Mouse (Mus musculus) retina, embryonic 14.5 days (tissue): ENCODE measurements around the gene Slc38a10.
A peak's percentile ranks its signal among the peaks of the same experiment; 100 is the strongest.

Experiments
- DNase-seq: peaks from one replicate; pipeline ENCODE4 v3.0.0-alpha.2; 2015; ENCODE audit warnings: low spot score

Gene Slc38a10

DNA sequence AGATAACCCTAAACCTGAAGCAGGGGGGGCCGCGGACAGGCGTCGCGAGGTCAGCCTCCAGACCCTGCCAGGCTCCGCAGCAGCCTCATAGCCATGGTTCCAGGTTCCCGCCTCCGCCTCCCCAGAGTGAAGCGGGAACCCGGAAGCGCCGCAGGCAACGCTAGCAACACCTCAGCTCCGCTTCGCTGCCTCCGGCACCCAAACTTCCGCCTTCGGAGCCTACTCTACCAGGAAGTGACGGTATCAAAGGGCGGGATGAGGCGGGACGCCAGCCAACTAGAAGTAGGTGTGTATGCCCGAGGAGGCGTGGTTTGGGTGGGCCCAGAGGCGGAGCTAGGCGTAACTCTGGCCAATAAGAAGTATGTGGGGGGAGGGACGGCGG lies at the start of gene Slc38a10:
Slc38a10 (minus strand) TSS at position 234 of the 382 bp plus-strand sequence.
- peak; percentile 100 for DNase-seq

DNA sequence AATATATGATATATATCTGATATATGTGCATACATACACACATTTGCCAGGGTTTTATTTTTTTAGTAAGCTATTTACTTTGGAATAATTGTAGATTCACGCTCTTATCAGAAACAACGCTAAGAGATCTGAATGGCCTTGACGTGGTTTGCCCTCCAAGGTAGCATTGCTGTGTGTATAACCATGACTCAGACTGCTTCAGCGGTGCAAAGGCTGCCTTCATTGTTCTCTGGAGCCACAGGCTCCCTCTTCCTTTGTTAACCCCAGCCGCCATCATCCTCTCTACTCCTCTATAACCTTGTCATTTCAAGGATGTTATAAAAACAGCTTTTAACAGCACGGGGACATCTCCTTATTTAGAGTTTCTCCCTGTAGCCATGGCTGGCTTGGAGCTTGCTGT lies 49.5 kb upstream of the Slc38a10 start:
- no peak for DNase-seq

DNA sequence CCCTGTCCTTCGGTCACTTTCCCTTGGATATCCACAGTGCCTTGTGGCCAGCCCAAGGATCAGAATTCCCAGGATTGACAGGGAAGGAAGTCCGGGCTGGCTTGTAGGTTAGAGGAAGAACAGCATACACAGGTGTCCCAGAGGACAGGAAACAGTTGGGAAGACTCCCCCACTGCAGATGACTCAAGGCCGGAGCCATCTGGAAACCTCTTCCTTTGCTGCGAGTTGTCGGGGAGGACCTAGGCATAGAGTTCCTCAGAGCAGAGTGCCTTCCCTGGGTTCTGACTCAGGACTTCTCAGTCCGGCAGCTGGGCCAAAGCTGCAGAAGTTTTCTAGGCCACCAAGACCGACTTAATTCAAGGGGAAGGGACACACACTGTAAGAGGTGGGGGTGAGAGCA lies 48.6 kb upstream of the Slc38a10 start:
- DNase-seq, result no peak

DNA sequence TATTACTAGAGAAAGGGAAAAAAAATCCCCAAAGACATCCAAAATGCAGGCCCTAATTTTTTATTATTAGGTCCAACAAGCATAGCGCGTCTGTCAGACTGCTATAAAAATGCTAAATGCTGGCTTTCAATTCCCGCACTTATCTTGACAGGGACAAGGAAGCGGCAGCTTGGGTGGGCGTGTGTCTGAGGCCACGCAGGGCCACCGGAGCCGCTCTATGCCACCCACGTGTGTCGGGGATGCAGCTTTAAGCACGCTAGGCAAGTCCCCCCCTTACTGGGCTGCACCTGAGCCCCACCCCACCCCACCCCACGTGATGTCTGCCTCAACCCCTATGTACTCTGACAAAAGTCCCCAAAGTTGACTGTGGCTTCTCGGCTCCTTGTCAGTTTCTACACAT lies 47.7 kb upstream of the Slc38a10 start:
- DNase-seq, result no peak

DNA sequence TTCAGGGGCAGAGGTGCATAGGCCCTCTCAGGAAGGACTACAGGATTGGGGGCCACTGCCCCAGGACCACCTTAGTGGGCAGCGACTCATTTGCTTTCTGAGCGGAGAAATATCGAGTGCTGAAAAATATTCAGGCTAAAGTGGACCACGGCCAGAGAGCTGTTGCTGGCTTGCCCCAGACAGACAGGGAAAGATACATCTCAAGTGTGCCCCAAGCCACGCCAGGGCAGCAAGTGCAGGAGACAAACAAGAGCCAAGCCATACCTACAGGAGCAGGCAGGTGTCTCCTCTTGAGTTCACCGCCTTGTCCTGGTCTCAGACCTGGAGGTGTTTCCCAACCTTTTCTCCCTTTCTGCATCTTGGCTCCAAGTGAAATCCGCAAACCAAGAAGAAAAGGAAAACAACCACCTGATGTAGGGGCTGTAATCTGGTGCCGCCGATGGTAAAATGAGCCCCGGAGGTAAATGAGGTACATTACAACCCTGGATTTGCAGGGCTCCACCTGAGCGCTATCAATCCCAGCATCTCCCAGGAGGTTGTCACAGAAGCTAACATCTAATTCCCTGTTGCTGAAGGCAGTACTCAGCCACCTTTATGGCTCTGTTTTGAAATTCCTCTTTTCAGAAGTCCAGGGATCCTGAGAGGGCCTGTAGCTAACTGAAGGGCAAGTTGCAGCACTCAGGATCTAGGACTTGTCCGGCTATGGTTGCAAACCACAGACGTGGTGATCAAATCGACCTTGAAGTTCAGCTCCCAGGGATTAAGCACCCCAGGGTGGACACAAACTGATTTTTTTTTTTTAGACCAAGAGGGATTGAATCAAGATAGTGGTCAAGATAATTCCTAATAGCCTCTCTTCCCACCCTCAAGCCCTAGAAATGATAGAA lies 39.6 kb upstream of the Slc38a10 start:
- no peak for DNase-seq

DNA sequence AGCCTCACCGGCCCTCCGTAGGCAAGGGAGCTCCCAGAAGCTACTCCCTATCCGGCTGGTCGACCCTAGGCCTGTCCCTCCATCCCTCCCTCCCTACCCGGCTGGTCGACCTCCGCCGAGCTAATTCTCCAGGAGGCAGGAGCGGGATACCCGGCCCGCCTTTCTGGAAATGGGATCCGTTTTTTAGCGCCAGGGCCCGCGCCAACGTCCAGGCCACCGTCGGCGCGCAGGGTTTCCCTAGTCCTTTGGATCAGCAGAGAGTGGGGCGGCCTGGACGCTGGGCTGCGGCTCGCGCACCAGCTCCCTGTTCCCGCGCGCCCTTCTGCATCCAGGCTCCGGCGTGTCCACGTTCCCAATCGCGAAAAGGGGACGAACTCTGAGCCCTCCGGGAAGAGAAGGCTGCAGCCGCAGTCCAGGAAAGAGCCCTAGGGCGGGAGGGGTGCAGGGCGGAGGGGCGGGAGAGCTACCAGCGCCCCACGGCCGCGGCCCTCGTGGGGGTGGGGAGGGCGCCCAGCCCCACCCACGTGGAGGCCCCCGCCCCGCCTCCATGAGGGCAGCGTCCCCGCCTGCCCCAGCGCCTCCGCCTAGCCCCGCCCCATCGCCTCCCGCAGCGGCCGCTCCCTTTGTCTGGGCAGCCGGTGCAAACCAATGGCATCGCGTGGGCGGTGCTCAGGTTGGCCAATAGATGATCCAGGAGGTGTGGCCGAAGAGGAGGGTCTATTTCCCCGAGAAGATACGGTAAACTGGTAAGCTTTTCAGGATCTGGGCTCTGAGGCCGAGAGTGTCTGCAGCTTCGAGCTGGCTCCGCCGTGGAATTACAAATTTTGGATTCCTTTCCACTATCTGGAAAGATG lies 38.5 kb upstream of the Slc38a10 start:
- peak; percentile 99 for DNase-seq

DNA sequence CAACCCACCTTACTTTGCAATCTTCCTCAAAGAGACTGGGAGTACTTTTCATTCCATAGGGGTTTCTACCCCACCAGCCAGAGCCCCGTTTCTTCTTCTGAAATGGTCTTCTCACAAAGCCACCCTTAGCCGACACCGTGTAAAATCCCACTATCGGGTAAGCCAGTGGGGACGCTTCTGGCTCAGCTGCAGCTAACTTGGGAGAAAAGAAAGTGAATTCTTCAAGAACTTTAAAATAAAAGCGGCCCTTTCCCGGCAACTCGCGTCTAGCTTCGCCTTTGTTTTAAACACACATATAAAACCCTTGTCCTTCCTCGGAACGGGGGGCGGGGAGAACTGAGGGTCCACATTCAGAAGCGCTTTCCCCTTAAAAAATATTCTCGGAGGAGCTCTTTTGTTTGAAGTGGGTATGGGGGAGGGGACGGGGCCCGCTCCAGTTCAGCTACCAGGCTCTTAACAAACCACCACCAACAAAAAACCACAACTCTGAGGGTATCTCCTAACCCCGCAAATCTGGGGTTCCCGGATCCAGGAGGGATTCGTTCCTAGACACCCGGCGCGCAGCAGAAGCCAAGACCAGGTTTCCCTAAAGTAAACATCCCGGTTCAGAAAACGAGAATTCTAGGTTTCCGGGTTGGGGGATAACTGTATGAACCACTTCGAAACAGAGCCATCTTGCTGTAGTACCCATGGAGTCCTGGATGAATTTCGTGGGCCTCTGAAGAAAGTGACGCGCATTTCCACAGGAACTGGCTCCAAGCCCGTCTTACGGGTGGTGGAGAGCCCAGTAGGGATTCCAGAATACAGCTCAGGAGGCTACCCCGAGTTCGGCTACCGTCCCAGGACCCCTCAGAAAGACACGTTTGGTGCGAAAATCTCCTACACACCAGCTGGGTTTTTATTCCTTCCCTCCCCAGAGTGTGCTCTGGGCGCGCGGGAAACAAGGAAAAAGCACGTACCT lies 37.6 kb upstream of the Slc38a10 start:
- peak; percentile 61 for DNase-seq

DNA sequence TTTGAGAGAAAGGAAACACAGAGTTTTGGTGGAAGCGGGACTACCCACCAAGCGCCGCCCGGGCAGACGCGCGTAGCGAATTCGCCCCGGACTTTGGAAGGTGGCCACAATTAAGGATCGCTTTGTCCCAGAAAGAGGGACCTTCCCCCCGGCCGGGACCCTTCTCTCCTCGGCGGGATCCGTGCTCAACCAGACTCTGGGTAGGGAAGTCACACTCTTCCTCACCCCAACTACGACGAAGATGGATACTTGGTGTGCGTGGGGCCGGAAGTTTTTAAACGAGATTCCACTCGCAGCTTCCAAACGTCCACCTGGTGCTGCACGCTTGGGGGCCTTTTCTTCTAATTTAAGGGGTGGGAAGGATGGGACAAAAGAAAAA lies 36.9 kb upstream of the Slc38a10 start:
- peak; percentile 49 for DNase-seq

DNA sequence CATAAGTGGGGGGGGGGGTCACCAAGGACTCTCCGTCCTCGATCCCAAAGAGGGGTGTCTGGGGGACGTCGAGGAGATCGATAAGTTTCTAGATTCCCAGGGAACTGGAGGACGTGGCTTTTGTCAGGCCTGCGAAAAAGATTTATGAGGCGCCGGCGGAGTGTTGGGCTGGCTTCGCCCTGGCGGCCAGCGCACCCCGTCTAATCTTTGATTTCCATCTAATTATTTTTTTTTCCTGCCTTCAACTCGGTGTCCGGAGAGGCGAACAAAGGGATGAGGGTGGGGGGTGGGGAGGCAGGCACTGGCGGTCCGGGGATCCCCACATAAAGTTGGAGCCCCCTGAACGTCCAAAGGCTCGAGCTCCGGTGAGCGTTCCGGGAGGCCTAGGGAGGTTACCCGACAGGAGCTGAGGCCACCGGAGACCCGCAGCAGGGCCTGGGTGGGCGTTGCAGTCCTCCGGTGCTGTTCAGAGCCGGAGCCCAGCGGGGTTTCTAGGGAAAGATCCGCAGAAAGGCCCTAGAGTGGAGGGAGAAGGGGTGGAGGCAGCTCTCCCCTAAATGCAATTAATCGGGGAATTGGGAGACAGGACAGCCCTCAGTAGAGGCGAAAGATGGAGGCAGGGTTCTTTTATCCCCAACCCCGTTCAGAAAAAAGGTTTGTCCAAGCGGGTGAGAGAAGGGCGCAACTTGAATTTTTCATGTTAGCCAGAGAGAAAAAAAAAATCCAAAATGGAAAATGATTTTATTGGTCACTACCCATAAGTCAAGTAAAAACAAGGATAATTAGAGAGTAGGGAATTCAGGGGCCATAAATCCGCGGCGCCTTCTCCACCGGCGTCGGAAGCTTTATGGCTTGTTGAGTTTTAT lies 36.3 kb upstream of the Slc38a10 start:
- peak; percentile 58 for DNase-seq

DNA sequence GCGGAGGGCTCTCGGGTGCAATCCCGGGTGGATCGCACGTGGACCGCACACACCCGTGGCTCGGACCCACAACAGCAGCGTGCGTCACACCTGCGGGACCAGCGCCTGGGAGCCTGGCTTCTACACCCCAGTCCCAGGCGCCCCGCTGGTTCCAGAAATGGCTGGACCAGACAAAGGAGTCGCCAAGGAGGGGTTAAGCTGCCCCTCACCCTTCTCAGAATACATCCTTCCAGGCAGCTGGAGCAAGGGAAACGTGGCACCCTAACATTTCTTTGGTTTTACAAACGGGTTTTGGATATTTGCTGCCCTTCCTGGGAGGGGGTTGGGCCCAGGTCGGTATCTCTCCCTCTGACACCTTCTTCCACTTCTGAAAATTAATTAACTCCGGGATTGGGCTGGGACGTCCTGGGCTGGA lies 35.7 kb upstream of the Slc38a10 start:
- peak; percentile 64 for DNase-seq

DNA sequence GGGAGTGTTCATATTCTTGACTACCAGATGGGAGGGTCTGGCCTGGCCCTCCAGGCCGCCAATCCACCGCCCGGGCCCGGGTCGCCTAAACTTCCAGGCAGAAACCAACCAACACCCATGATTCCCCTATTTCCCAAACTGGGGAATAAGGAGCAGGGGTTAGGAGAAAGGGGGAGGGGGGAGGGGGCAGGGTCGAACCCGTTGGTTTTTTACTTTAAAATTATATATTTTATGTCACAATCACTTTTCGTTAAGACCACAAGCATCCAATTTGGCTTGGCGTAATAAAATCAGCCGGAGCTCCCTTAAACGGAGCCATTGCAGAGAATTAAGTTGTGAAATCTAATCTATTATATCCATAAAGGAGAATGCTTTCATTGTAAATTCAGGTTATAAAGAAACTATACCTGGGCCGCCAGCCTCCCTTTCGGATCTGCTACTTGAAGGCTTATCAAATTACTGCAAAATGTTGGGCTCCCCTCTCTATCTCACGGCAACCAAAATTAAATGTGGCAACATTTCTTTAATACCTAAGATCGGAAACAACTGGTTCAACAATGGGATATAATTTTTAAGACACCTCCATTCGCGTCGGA lies 35.1 kb upstream of the Slc38a10 start:
- DNase-seq, result peak; percentile 50

DNA sequence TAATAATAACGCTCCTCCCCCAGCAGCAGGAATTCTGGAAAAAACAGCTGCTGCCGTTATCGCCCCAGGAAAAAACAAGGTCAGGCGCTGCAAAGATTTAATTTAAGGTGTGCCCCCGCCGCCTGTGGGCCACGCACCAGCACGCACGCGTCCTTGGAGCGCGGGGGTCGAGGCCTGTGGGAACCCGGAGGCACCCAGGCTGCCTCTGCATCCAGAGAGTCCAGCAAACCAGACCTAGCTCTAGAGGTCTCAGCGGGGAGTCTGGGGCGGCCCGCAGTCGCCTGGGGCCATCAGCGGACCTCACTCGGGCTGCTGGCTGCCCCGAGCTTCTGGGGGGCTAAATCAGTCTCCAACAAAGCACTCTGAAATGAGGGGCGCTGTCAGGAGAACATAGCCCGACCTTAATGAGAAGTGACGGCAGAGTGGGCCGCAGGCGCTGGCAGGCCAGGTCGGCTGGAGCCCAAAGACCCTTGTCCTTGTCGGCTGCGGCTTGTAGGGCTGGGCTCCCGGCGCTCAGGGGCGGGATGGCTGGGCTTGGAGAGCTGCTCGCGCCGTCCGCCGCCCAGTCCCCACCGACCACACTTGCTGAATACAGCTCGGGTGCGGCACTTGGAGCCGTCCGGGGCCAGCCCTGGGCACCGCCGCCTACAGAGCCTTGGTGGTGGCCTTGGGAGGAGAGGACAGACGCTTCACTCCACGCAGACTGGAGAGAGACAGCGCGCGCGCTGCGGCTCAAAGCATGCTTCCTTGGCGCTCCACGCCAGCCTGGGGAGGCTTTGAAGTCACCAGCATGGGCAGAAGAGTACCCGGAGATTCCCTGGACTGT lies 34.4 kb upstream of the Slc38a10 start:
- DNase-seq, result peak; percentile 91

DNA sequence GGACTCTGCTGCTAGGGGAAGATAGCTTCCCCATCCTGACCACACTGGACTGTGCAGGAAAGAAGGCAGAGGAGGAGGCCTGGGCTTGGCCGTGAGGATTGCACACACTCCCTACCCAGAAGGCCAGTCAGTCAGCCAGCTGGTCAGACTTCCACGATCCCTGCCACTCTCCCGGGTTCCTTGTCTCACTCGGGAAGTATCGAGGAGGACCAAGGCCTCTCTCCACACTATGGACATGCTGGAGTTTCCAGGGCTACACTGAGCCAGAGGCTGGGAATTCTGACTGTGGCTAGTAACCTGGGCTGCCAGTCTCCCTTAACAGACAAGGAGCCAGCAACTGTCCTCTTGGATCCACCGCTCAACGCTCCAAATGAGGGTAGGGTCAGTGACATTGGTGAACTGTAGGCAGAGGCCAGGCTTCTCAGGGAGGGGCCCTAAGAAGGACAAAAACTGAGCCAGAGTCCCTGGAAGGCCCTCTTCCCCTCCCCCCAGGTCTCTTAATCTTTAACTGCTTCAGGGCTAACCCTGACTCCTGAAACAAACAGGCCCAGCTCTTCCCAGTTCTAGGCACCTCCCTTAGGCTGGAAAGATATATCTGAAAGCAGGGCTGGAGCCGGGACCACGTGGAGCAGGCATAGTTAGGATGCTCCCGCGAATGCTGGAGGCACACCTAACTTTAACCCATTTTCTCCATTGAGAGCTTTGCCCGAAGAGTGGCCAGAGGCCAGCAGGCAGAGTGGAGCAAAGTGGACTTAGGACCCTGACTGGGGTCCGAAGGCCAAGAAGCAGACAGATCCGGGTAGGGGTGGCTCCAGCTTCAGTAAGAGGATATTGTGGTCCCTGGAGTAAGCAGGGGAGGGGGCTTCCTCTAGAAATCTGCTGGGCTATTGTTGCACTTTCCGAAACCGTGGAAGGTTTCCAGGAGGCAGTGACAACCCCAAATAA lies 33.5 kb upstream of the Slc38a10 start:
- peak; percentile 70 for DNase-seq

DNA sequence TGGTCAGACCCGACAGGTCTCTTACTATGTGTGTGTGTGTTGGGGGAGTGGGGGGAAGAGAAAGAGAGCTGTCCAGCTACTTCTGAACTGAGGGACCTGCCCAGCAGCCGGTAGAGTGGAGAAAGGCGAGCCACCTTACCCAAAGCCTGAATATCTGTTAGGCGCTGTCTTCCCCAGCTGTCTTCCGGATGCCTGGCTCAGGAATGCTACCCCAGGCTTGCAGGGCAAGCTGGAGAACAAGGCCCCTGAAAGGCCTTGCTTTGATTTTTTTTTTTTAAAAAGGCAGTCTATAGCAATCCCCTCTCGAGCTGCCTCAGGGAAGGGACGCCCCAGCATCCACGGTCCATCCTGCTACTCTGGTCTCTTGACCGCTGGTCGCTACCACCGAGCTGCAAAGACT lies 32.6 kb upstream of the Slc38a10 start:
- DNase-seq, result no peak

DNA sequence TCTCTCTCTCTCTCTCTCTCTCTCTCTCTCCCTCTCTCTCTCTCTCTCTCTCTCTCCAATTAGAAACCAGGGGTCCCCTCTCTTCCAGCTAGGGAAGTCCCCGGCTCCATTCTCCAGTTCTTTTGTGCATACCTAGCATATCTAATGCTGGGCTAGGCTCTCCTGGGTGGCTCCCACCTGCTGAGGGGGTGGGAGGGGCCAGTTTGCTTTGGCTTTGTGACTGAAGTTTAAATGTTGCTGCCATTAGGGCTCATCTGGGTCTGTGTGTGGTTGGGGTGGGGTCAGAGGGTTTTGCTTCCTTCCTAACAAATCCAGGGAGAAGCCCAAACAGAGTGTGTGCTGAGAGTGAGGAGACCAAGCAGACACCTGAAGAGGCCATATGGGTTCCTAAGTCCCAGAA lies 32.0 kb upstream of the Slc38a10 start:
- no peak for DNase-seq

DNA sequence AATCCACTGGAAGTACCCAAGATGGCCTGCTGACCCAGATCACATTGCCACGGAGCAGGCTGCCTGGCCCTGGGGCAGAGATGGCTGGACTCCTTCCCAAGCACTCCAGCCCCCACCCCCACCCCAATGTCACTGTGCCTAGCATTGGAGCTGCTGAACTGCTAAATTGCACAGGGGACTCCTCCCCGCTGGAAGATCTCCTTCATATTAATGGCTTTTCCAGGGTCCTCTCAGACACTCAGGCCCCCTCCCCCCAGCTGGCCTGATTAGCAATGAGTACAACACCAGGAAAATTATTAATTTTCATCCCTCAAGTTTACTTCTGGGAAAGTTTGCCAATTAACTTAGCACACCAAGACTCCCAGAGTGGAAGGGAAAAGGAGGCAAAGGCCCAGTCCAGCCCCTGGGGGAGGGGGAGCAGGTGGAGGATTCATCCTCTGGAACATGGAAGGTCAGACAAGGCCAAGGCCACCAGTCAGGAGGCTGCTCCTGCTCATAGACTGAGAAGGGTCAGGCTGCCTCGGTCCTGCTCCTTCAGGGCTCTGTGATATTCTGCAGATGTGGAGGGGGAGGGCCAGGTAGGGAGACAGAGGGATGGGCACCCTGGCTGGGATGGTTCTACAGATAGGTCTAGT lies 31.4 kb upstream of the Slc38a10 start:
- DNase-seq, result no peak

DNA sequence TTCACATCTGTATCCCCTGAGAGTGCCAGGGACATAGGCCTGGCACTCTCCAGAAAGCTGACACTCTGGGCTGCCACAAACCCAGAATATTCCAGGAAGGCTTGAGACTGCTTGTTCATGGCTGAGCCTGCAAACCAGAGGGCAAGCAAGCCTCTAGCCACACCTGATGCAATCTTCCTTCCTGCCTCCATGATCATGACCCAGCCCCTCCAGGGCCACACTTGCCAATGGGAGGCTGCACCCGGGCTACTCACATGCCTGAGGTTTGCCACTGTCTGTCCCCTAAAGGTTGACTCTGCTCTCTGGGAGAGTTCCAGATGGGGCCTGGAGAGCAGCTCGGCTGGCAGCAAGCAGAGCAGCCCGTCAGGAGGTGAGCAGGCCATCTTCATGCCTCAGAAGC lies 30.2 kb upstream of the Slc38a10 start:
- no peak for DNase-seq

DNA sequence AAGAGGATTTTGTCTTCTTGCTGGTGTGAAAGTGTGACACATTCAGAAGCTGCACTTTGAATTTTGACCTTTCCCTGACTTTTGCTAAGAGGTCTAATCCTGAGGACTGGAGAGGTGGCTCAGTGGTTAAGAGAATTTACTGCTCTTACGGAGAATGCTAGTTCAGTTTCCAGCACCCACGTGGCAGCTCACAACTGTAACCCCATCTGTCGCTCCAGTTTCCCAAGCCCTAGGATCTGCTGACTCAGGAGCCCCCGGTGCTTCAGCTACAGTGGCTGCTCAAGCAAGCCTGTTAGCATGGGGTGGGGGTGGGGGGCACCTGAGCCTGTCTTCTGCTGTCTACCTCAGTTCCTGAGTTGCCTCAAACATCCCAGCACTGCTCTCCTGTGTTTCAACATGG lies 28.2 kb upstream of the Slc38a10 start:
- peak; percentile 45 for DNase-seq
